Mouse (Mus musculus): ENCODE measurements around the gene Chrnb1. TPM values are rescaled to one million over a fixed set of nuclear protein-coding genes. Genes with fewer than 3 reads are reported as not detected.

The Chrnb1 gene
- 3.5 and 4.4 TPM in 2 replicates for polyA plus RNA-seq (2014; fragmentation: Nextera tagmentation; extraction: Ambion mirVana)

DNA sequence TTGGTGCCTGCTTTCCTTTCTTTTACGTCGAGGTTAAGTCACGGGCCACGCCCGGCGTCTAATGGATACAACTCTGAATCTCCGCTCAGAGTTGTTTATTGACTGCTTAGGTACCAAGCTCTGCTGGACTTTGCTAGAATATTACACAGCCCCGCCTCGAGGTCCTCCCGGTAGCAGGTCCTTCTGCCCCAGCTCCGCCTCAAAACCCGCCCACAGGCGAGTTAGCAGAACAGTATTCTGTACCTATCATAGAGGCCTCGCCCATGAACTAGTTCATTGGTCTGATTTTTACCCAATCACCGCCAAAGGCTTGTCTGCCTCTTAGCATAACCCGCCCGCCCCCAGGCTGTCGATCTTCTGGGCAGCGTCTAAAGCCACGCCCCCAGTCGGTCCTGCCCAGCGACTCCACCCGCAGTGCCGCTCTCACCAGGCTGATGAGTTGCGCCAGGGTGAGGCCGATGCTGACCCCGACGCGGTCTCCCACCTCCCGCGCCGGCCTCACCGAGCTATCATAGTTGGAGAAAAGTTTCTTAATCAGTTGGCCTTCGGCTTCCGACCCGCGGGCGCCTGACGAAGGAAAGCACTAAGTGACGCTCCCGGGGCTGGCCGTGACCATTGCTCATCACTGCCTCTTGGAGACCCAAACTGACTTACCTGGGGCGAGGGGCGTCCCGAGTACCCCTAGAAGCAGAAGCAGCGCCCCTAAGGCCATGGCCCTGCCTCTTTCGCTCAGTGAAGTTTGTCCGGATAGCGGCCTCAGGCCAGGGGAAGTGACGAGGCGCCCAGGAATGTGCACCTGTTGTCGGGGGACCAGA, at the start of gene Chrnb1:
Gene Chrnb1, minus strand, starts transcription at position 776 of the 815 bp plus-strand sequence.
- DNase-seq (ENCODE audit: low spot score) (peak; percentile 88), ATAC-seq (replicated peaks; ENCODE audit: low FRiP score, low TSS enrichment, low read depth) (peak; percentile 91)
- peak within 1 kb of the TSS; percentile 99 for H3K4me2 ChIP-seq (ENCODE audit: low read length)
- 2% methylated on average over 52 of the region's 52 CpGs for WGBS
- H3K36me3 ChIP-seq (ENCODE audit: control insufficient read depth, insufficient read depth, low read length): no peaks in the 10 kb centered on the region
- peak within 1 kb of the TSS; percentile 47; the same call in 1 of the 2 replicates for H3K27ac ChIP-seq (ENCODE audit: low read depth)
- peak within 1 kb of the TSS; percentile 50 for H3K4me3 ChIP-seq (ENCODE audit: low read depth, low read length)
- H3K9me3 ChIP-seq (ENCODE audit: control insufficient read depth, low read length): no peaks in the 10 kb centered on the region
- H3K4me1 ChIP-seq (replicated peaks; ENCODE audit: control insufficient read depth, insufficient read depth, low read length): peaks cover 14% of the 10 kb centered on the region
- peak within 1 kb of the TSS; percentile 41 for H3K9ac ChIP-seq (ENCODE audit: low read length)
- no peaks in the 10 kb centered on the region for H3K27me3 ChIP-seq (replicated peaks; ENCODE audit: control insufficient read depth, insufficient read depth, low read length)

DNA sequence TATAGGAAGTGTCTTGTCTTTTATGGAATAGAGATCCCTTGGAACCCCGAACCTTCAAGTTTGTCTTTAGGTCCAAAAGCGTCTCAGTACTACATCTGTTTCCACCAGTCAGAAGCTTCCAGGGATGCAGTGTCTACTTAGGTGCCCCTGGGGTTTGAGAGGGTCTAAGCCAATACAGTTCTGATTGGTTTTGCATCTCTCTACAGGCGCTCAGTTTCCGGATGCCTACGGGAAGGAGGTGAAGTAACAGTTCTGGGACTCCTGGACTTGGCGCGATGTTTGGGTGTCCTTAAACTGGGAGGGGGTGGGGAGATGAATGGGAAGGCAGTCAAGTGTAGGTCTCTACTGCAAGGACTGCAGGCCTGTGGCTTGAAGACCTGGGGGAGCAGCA, 43.0 kb upstream of the Chrnb1 start:
- Histone ChIP-seq H3K9me3 (ENCODE audit: control insufficient read depth, low read length) (no peaks in the 10 kb centered on the region), H3K9ac (ENCODE audit: low read length) (peak overlapping the region; percentile 64), H3K4me3 (ENCODE audit: low read depth, low read length) (peak overlapping the region; percentile 79), H3K36me3 (ENCODE audit: control insufficient read depth, insufficient read depth, low read length) (0 out of 2 replicates have a peak, but pooled peaks cover 2% of the 10 kb centered on the region), H3K27ac (ENCODE audit: low read depth) (peak overlapping the region; percentile 83), H3K4me2 (ENCODE audit: low read length) (peak overlapping the region; percentile 68), H3K4me1 (replicated peaks; ENCODE audit: control insufficient read depth, insufficient read depth, low read length) (peaks cover 29% of the 10 kb centered on the region), H3K27me3 (replicated peaks; ENCODE audit: control insufficient read depth, insufficient read depth, low read length) (no peaks in the 10 kb centered on the region)
- peak; percentile 2; the same call in 1 of the 2 replicates for ATAC-seq (replicated peaks; ENCODE audit: low FRiP score, low TSS enrichment, low read depth)
- DNase-seq (ENCODE audit: low spot score): no peak
- WGBS: 1% methylated on average over 7 of the region's 7 CpGs

DNA sequence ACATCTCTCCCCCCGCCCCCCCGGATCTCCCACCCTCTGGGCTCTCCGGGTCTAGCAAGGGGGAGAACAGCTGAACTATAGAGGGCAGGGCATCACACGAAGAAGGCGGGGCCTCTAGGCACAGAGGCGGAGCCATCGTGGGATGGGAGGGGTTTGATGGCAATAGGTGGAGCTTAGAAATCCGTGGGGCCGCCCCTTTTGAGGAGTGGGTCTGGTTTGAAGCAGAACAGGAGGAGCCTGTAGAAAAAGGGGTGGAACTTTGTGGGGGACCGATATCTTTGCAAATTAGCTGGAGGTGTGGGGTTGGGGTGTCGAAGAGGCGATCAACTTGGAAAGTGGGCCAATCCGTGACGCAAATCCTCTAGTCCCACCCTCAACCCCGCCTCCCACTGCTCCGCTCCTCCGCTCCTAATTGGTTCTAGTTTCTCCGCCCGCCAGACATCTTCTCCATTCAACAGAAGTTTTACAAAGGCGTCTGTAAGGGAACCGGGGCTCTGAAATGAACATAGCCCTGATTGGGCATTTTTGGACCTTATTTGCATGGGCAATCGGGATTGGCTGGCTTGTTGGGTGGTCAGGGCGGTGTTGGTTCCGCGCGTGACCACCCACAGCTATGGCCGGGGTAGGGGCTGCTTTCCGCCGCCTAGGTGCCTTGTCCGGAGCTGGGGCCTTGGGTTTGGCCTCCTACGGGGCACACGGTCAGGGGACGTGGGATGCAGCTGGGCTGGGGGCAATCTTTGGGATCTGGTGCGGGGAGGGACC, 42.4 kb upstream of the Chrnb1 start, which contains the start of gene Tmem256:
Gene Tmem256, plus strand, starts transcription at position 563 of the 762 bp plus-strand sequence.
- H3K4me3 ChIP-seq (ENCODE audit: low read depth, low read length): peak within 1 kb of the TSS; percentile 79
- H3K4me2 ChIP-seq (ENCODE audit: low read length): peak within 1 kb of the TSS; percentile 77
- no peaks in the 10 kb centered on the region for H3K9me3 ChIP-seq (ENCODE audit: control insufficient read depth, low read length)
- peaks cover 32% of the 10 kb centered on the region for H3K4me1 ChIP-seq (replicated peaks; ENCODE audit: control insufficient read depth, insufficient read depth, low read length)
- peak; percentile 89 for ATAC-seq (replicated peaks; ENCODE audit: low FRiP score, low TSS enrichment, low read depth)
- H3K27ac ChIP-seq (ENCODE audit: low read depth): peak within 1 kb of the TSS; percentile 83
- peak within 1 kb of the TSS; percentile 64 for H3K9ac ChIP-seq (ENCODE audit: low read length)
- H3K36me3 ChIP-seq (ENCODE audit: control insufficient read depth, insufficient read depth, low read length): peaks cover 8% of the 10 kb centered on the region; the same call in 1 of the 2 replicates
- peak; percentile 100 for DNase-seq (ENCODE audit: low spot score)
- no peaks in the 10 kb centered on the region for H3K27me3 ChIP-seq (replicated peaks; ENCODE audit: control insufficient read depth, insufficient read depth, low read length)
- under 1% methylated on average over 34 of the region's 34 CpGs for WGBS

- H3K4me2 ChIP-seq (ENCODE audit: low read length): peak within 1 kb of the TSS; percentile 77
- H3K36me3 ChIP-seq (ENCODE audit: control insufficient read depth, insufficient read depth, low read length): peaks cover 14% of the 10 kb centered on the region
- H3K4me3 ChIP-seq (ENCODE audit: low read depth, low read length): peak within 1 kb of the TSS; percentile 79
- peaks cover 32% of the 10 kb centered on the region for H3K4me1 ChIP-seq (replicated peaks; ENCODE audit: control insufficient read depth, insufficient read depth, low read length)
- peak within 1 kb of the TSS; percentile 83 for H3K27ac ChIP-seq (ENCODE audit: low read depth)
- peak within 1 kb of the TSS; percentile 64 for H3K9ac ChIP-seq (ENCODE audit: low read length)
- H3K27me3 ChIP-seq (replicated peaks; ENCODE audit: control insufficient read depth, insufficient read depth, low read length): no peaks in the 10 kb centered on the region
- no peaks in the 10 kb centered on the region for H3K9me3 ChIP-seq (ENCODE audit: control insufficient read depth, low read length)
- ATAC-seq (replicated peaks; ENCODE audit: low FRiP score, low TSS enrichment, low read depth) (peak; percentile 74), DNase-seq (ENCODE audit: low spot score) (no peak)
- WGBS: 0% methylated on average over 30 of the region's 32 CpGs
These were observed 41.8 kb upstream of the Chrnb1 start, which contains the start of gene Nlgn2 for GRCm38 (mm10) chr11:69837604-69837951. Gene Nlgn2 (minus strand): TSS chr11:69837784.

DNA sequence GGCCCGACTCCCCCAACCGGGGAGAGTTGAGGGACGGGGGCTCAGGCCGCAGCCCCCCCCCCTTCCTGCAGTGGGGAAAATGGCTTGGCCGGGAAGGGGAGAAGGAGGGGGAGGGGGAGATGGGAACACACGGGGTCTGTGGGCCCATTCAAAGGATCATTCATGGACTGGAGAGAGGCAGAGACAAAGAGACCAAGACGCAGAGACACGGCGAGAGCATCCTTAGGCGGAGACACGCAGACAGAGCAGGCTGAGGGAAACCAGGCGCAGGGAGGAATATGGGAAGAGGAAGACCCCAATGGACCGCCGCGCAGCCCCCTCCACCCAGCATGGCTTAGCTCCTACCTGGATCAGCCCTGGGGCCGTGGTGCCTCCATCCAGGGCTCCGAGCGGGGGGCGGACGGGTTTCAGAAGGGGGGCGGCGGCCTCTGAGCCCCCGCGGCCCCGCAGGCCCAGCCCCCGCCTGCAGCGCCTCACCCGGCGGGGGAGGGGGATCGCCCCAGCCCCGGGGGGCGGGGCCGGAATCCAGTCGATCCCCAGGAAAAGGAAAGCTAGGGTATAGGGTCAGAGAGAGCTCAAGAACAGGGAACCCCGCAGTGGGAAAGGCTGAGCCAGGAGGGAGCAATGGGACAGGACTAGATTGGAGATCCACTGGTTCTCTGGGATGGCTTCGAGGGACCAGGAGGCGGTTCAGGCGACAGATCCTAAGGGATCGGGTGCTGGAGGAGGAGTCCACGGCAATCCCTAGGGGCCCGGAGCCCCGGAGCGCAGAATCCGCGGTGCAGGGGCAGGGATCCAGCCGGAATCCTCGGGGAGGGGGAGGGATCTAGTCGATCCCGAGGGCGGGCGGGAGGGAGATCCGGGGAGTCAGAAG, 41.2 kb upstream of the Chrnb1 start:
- Histone ChIP-seq H3K36me3 (ENCODE audit: control insufficient read depth, insufficient read depth, low read length) (peaks cover 20% of the 10 kb centered on the region), H3K27me3 (replicated peaks; ENCODE audit: control insufficient read depth, insufficient read depth, low read length) (no peaks in the 10 kb centered on the region), H3K4me3 (ENCODE audit: low read depth, low read length) (peak overlapping the region; percentile 79), H3K9me3 (ENCODE audit: control insufficient read depth, low read length) (no peaks in the 10 kb centered on the region), H3K4me1 (replicated peaks; ENCODE audit: control insufficient read depth, insufficient read depth, low read length) (peaks cover 32% of the 10 kb centered on the region), H3K27ac (ENCODE audit: low read depth) (peak overlapping the region; percentile 78), H3K9ac (ENCODE audit: low read length) (peak overlapping the region; percentile 62), H3K4me2 (ENCODE audit: low read length) (peak overlapping the region; percentile 77)
- DNase-seq (ENCODE audit: low spot score): peak; percentile 83
- WGBS: 2% methylated on average over 51 of the region's 52 CpGs
- ATAC-seq (replicated peaks; ENCODE audit: low FRiP score, low TSS enrichment, low read depth): peak; percentile 0; the same call in 1 of the 2 replicates

DNA sequence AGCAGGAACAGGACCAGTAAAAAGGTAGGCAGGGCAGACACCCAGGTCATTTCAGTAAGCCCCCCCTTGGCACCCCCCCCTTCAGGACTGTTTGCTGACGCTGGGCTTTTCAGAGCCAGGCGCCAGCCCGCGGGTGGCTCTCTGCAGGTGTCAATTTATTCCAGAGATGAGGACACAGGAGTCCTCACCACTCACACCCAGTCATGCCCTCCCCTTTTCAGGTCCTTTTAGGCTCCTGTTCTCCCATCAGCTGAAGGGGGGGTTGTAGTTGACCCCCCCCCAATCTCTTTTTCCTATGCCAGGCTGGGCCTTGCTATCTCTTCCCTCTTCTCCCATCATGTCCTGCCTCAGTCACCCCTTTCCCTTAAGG, 40.2 kb upstream of the Chrnb1 start:
- H3K4me1 ChIP-seq (replicated peaks; ENCODE audit: control insufficient read depth, insufficient read depth, low read length): peaks cover 32% of the 10 kb centered on the region
- ATAC-seq (replicated peaks; ENCODE audit: low FRiP score, low TSS enrichment, low read depth) (no peak), DNase-seq (ENCODE audit: low spot score) (no peak)
- 19% methylated on average over 4 of the region's 4 CpGs for WGBS
- H3K4me3 ChIP-seq (ENCODE audit: low read depth, low read length): peak overlapping the region; percentile 79
- H3K36me3 ChIP-seq (ENCODE audit: control insufficient read depth, insufficient read depth, low read length): peaks cover 20% of the 10 kb centered on the region
- no peak overlapping the region for H3K27ac ChIP-seq (ENCODE audit: low read depth)
- H3K9me3 ChIP-seq (ENCODE audit: control insufficient read depth, low read length): no peaks in the 10 kb centered on the region
- H3K27me3 ChIP-seq (replicated peaks; ENCODE audit: control insufficient read depth, insufficient read depth, low read length): no peaks in the 10 kb centered on the region
- H3K4me2 ChIP-seq (ENCODE audit: low read length): peak overlapping the region; percentile 77
- no peak overlapping the region for H3K9ac ChIP-seq (ENCODE audit: low read length)

DNA sequence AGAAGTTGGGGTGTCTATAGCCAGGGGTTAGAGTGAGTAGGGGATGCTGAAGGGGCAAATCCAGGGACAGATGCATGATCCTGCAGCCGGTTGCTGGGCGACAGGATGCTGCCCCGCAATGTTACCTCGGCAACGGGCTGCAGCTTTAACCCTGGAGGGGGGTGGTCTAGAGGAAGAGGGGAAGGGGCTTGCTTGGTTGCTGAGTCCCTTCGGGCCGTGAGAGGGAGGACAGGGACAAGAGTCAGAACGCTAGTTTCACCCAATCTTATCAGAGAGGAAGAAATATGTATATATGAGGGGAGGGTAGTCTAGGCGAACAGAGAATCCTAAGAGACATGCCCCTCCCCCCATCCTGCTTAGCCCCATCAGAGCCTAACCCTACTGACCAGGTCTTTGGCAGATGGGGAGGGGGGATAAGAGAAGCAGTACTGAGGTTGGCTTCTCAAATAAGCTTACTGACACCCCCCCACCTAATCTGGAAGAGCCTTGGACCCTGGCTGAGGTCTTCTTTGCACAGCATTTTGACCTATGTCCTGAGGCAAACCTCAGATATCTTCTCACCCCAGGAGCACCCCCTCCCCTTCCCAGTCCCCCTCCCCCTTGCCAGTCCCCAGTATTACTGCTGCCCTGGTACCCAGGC, 39.7 kb upstream of the Chrnb1 start:
- no peak overlapping the region for H3K27ac ChIP-seq (ENCODE audit: low read depth)
- H3K9me3 ChIP-seq (ENCODE audit: control insufficient read depth, low read length): no peaks in the 10 kb centered on the region
- 19% methylated on average over 9 of the region's 9 CpGs for WGBS
- H3K4me3 ChIP-seq (ENCODE audit: low read depth, low read length): peak overlapping the region; percentile 79
- DNase-seq (ENCODE audit: low spot score): no peak
- peak overlapping the region; percentile 77 for H3K4me2 ChIP-seq (ENCODE audit: low read length)
- H3K9ac ChIP-seq (ENCODE audit: low read length): no peak overlapping the region
- H3K36me3 ChIP-seq (ENCODE audit: control insufficient read depth, insufficient read depth, low read length): peaks cover 20% of the 10 kb centered on the region
- peaks cover 32% of the 10 kb centered on the region for H3K4me1 ChIP-seq (replicated peaks; ENCODE audit: control insufficient read depth, insufficient read depth, low read length)
- no peaks in the 10 kb centered on the region for H3K27me3 ChIP-seq (replicated peaks; ENCODE audit: control insufficient read depth, insufficient read depth, low read length)
- no peak for ATAC-seq (replicated peaks; ENCODE audit: low FRiP score, low TSS enrichment, low read depth)
